Mouse (Mus musculus): ENCODE results near the gene Max. TPM values are rescaled to one million over a fixed set of nuclear protein-coding genes. Genes with fewer than 3 reads are reported as not detected.

Gene Max
- total RNA-seq, 2 experiments from 2014 or later, result 47.7 to 67.9 TPM

- no peak for DNase-seq (ENCODE audit: low spot score)
- intact Hi-C loops (cut with DNase I), result loop anchor here (5.0 kb wide), 2 partner anchors 40 to 90 kb away; no protein-coding TSS in a partner anchor
These were observed 35.0 kb downstream of the Max start for GRCm38 (mm10) chr12:76927012-76927411.

- intact Hi-C loops (cut with DNase I), result loop anchor here (5.0 kb wide), 2 partner anchors 39 to 89 kb away; no protein-coding TSS in a partner anchor
- peak; percentile 31 for DNase-seq (ENCODE audit: low spot score)
These were observed 35.6 kb downstream of the Max start for GRCm38 (mm10) chr12:76926338-76926945.

- no peak for DNase-seq (ENCODE audit: low spot score)
- intact Hi-C loops (cut with DNase I), result loop anchor here (5.0 kb wide), 2 partner anchors 38 to 88 kb away; no protein-coding TSS in a partner anchor
These were observed 36.9 kb downstream of the Max start for GRCm38 (mm10) chr12:76924904-76925604.

GRCm38 (mm10) chr12:76923118-76923517 lies 38.9 kb downstream of the Max start:
- no peak for DNase-seq (ENCODE audit: low spot score)
- intact Hi-C loops (cut with DNase I), result no loop called here

GRCm38 (mm10) chr12:76920990-76921389 lies 41.0 kb downstream of the Max start:
- DNase-seq (ENCODE audit: low spot score), result no peak
- intact Hi-C loops (cut with DNase I), result no loop called here

- no peak for DNase-seq (ENCODE audit: low spot score)
- intact Hi-C loops (cut with DNase I), result no loop called here
These were observed 41.6 kb downstream of the Max start for GRCm38 (mm10) chr12:76920398-76920797.

GRCm38 (mm10) chr12:76918855-76919254 lies 43.1 kb downstream of the Max start:
- intact Hi-C loops (cut with DNase I), result no loop called here
- no peak for DNase-seq (ENCODE audit: low spot score)

- no peak for DNase-seq (ENCODE audit: low spot score)
- intact Hi-C loops (cut with DNase I), result no loop called here
These were observed 43.9 kb downstream of the Max start for GRCm38 (mm10) chr12:76918113-76918512.

GRCm38 (mm10) chr12:76916163-76916562 lies 45.8 kb downstream of the Max start:
- intact Hi-C loops (cut with DNase I), result no loop called here
- no peak for DNase-seq (ENCODE audit: low spot score)

- no peak for DNase-seq (ENCODE audit: low spot score)
- intact Hi-C loops (cut with DNase I), result no loop called here
These were observed 49.8 kb downstream of the Max start for GRCm38 (mm10) chr12:76912193-76912592.

GRCm38 (mm10) chr12:76911171-76911726 lies 50.8 kb downstream of the Max start:
- intact Hi-C loops (cut with DNase I), result no loop called here
- no peak for DNase-seq (ENCODE audit: low spot score)

GRCm38 (mm10) chr12:76910258-76910940 lies 51.6 kb downstream of the Max start:
- DNase-seq (ENCODE audit: low spot score), result no peak

GRCm38 (mm10) chr12:76909218-76909617 lies 52.8 kb downstream of the Max start:
- intact Hi-C loops (cut with DNase I), result no loop called here

More at GRCm38 (mm10) chr12:76910258-76910940, 51.6 kb downstream of the Max start:
- intact Hi-C loops (cut with DNase I), result no loop called here

GRCm38 (mm10) chr12:76906278-76906677 lies 55.7 kb downstream of the Max start:
- no peak for DNase-seq (ENCODE audit: low spot score)
- intact Hi-C loops (cut with DNase I), result no loop called here

More at GRCm38 (mm10) chr12:76909218-76909617, 52.8 kb downstream of the Max start:
- DNase-seq (ENCODE audit: low spot score), result no peak

GRCm38 (mm10) chr12:76901508-76902294 lies 60.3 kb downstream of the Max start:
- no peak for DNase-seq (ENCODE audit: low spot score)
- intact Hi-C loops (cut with DNase I), result no loop called here

- intact Hi-C loops (cut with DNase I), result no loop called here
- DNase-seq (ENCODE audit: low spot score), result no peak
These were observed 62.6 kb downstream of the Max start for GRCm38 (mm10) chr12:76899261-76899975.

- DNase-seq (ENCODE audit: low spot score), result no peak
- intact Hi-C loops (cut with DNase I), result no loop called here
These were observed 63.9 kb downstream of the Max start for GRCm38 (mm10) chr12:76898141-76898540.

- DNase-seq (ENCODE audit: low spot score), result no peak
- intact Hi-C loops (cut with DNase I), result no loop called here
These were observed 65.0 kb downstream of the Max start for GRCm38 (mm10) chr12:76897006-76897405.

GRCm38 (mm10) chr12:76896566-76896965 lies 65.4 kb downstream of the Max start:
- intact Hi-C loops (cut with DNase I), result no loop called here
- no peak for DNase-seq (ENCODE audit: low spot score)

All from heart, postnatal 25 days (tissue).